Mouse (Mus musculus) limb, embryonic 11.5 days (tissue): ENCODE measurements around the gene Myo1a. TPM values are rescaled to one million over a fixed set of nuclear protein-coding genes. Genes with fewer than 3 reads are reported as not detected.

Experiments used
- ATAC-seq: fragments of 200-750 bp; cut with Nextera tagmentation; 2 replicates; pipeline ENCODE4 v1.8.0; 2017; ENCODE audit warnings: low read depth; ENCODE audit not compliant: insufficient number of reproducible peaks, low FRiP score, low TSS enrichment
- DNase-seq: peaks from one replicate; pipeline ENCODE4 v3.0.0-alpha.2; 2015; ENCODE audit warnings: low spot score
- H3K27ac ChIP-seq: fragments of 300-500 bp; sonication (generic); replicated peaks from 2 replicates; pipeline ENCODE4 v1.5.1; 2014; ENCODE audit warnings: low read depth, mild to moderate bottlenecking, low read length
- H3K27me3 ChIP-seq: fragments of 300-500 bp; sonication (generic); 2 replicates; pipeline ENCODE4 v1.6.1; 2014; ENCODE audit warnings: mild to moderate bottlenecking, low read length, mixed read lengths; ENCODE audit not compliant: control insufficient read depth, insufficient read depth
- H3K36me3 ChIP-seq: fragments of 300-500 bp; sonication (generic); 2 replicates; pipeline ENCODE4 v1.6.1; 2014; ENCODE audit warnings: mild to moderate bottlenecking, low read length, moderate library complexity, mixed read lengths; ENCODE audit not compliant: control insufficient read depth, insufficient read depth
- H3K4me1 ChIP-seq: fragments of 300-500 bp; sonication (generic); 2 replicates; pipeline ENCODE4 v1.6.1; 2014; ENCODE audit warnings: low read length, mixed read lengths; ENCODE audit not compliant: control insufficient read depth, insufficient read depth
- H3K4me2 ChIP-seq: fragments of 300-500 bp; sonication (generic); 2 replicates; pipeline ENCODE4 v1.6.1; 2014; ENCODE audit warnings: low read depth, mild to moderate bottlenecking, moderate library complexity; ENCODE audit not compliant: severe bottlenecking
- H3K4me3 ChIP-seq: fragments of 300-500 bp; sonication (generic); 2 replicates; pipeline ENCODE4 v1.5.1; 2014; ENCODE audit warnings: low read depth, low read length
- H3K9ac ChIP-seq: fragments of 300-500 bp; sonication (generic); 2 replicates; pipeline ENCODE4 v1.6.1; 2014; ENCODE audit warnings: mild to moderate bottlenecking, low read length
- H3K9me3 ChIP-seq: fragments of 300-500 bp; sonication (generic); 2 replicates; pipeline ENCODE4 v1.6.1; 2016; ENCODE audit warnings: low read length; ENCODE audit not compliant: control insufficient read depth
- WGBS: fragments of 180-500 bp; shearing (Covaris S2); extraction: QIAGEN DNeasy Blood & Tissue Kit; methylation state at CpG from one replicate; pipeline ENCODE4 v1.1.7; 2014; 5-methylcytosine and 5-hydroxymethylcytosine counted together
- polyA plus RNA-seq: library from polyadenylated mRNA; unstranded; fragments of >200 nt; fragmentation: Nextera tagmentation; extraction: Ambion mirVana; gene quantifications from 2 replicates; pipeline ENCODE4 v1.2.1, GENCODE M21; 2014

Gene Myo1a
- polyA plus RNA-seq, 1 experiment from 2014 or later: 0.61 TPM

- Histone ChIP-seq H3K4me2 (no peak overlapping the region), H3K27ac (no peak overlapping the region), H3K4me1 (0 out of 2 replicates have a peak, but pooled peaks cover 3% of the 10 kb centered on the region), H3K36me3 (no peaks in the 10 kb centered on the region), H3K4me3 (no peak overlapping the region), H3K9ac (no peak overlapping the region), H3K27me3 (no peaks in the 10 kb centered on the region), H3K9me3 (no peaks in the 10 kb centered on the region)
- DNase-seq (no peak), ATAC-seq (no peak)
- 94% methylated on average over 1 of the region's 1 CpGs for WGBS
These were observed 25.8 kb upstream of the Myo1a start for GRCm38 (mm10) chr10:127679208-127679607.

- ATAC-seq: no peak
- 90% methylated on average over 3 of the region's 3 CpGs for WGBS
- no peaks in the 10 kb centered on the region for H3K9me3 ChIP-seq
- no peaks in the 10 kb centered on the region for H3K27me3 ChIP-seq
- 0 out of 2 replicates have a peak, but pooled peaks cover 3% of the 10 kb centered on the region for H3K4me1 ChIP-seq
- DNase-seq: no peak
- H3K4me2 ChIP-seq: no peak overlapping the region
- no peak overlapping the region for H3K4me3 ChIP-seq
- H3K36me3 ChIP-seq: no peaks in the 10 kb centered on the region
- no peak overlapping the region for H3K9ac ChIP-seq
- H3K27ac ChIP-seq: no peak overlapping the region
These were observed 25.1 kb upstream of the Myo1a start for GRCm38 (mm10) chr10:127679881-127680280.

- ATAC-seq (no peak), DNase-seq (no peak)
- H3K9ac ChIP-seq: no peak overlapping the region
- H3K9me3 ChIP-seq: no peaks in the 10 kb centered on the region
- no peaks in the 10 kb centered on the region for H3K36me3 ChIP-seq
- H3K27ac ChIP-seq: no peak overlapping the region
- H3K4me2 ChIP-seq: no peak overlapping the region
- no peak overlapping the region for H3K4me3 ChIP-seq
- no peaks in the 10 kb centered on the region for H3K27me3 ChIP-seq
- no peaks in the 10 kb centered on the region for H3K4me1 ChIP-seq
- 84% methylated on average over 6 of the region's 6 CpGs for WGBS
These were observed 22.1 kb upstream of the Myo1a start for GRCm38 (mm10) chr10:127682886-127683285.

- Histone ChIP-seq H3K4me1 (no peaks in the 10 kb centered on the region), H3K27me3 (no peaks in the 10 kb centered on the region), H3K4me2 (no peak overlapping the region), H3K36me3 (peaks cover 13% of the 10 kb centered on the region), H3K9ac (no peak overlapping the region), H3K9me3 (0 out of 2 replicates have a peak, but pooled peaks cover 2% of the 10 kb centered on the region), H3K27ac (no peak overlapping the region), H3K4me3 (no peak overlapping the region)
- WGBS: 28% methylated on average over 1 of the region's 1 CpGs
- no peak for DNase-seq
- no peak for ATAC-seq
These were observed 13.9 kb upstream of the Myo1a start for GRCm38 (mm10) chr10:127691053-127691452.

- no peak for DNase-seq
- Histone ChIP-seq H3K27ac (no peak overlapping the region), H3K9me3 (0 out of 2 replicates have a peak, but pooled peaks cover 2% of the 10 kb centered on the region), H3K36me3 (peaks cover 9% of the 10 kb centered on the region), H3K4me1 (no peaks in the 10 kb centered on the region), H3K4me2 (no peak overlapping the region), H3K9ac (no peak overlapping the region), H3K4me3 (no peak overlapping the region), H3K27me3 (no peaks in the 10 kb centered on the region)
- WGBS: 71% methylated on average over 2 of the region's 2 CpGs
- no peak for ATAC-seq
These were observed 10.3 kb upstream of the Myo1a start for GRCm38 (mm10) chr10:127694636-127695035.

GRCm38 (mm10) chr10:127695775-127696174, 9.2 kb upstream of the Myo1a start:
- Histone ChIP-seq H3K9me3 (0 out of 2 replicates have a peak, but pooled peaks cover 2% of the 10 kb centered on the region), H3K9ac (no peak overlapping the region), H3K36me3 (peaks cover 5% of the 10 kb centered on the region; the same call in 1 of the 2 replicates), H3K4me1 (no peaks in the 10 kb centered on the region), H3K27ac (no peak overlapping the region), H3K4me2 (no peak overlapping the region), H3K4me3 (no peak overlapping the region), H3K27me3 (no peaks in the 10 kb centered on the region)
- DNase-seq (no peak), ATAC-seq (no peak)
- 94% methylated on average over 7 of the region's 7 CpGs for WGBS

GRCm38 (mm10) chr10:127698966-127699365, 6.0 kb upstream of the Myo1a start:
- no peak for ATAC-seq
- no peak for DNase-seq
- Histone ChIP-seq H3K4me2 (no peak overlapping the region), H3K27ac (no peak overlapping the region), H3K4me1 (no peaks in the 10 kb centered on the region), H3K9me3 (no peaks in the 10 kb centered on the region), H3K4me3 (no peak overlapping the region), H3K36me3 (no peaks in the 10 kb centered on the region), H3K27me3 (no peaks in the 10 kb centered on the region), H3K9ac (no peak overlapping the region)
- WGBS: 93% methylated on average over 7 of the region's 7 CpGs

GRCm38 (mm10) chr10:127703299-127703698, 1.7 kb upstream of the Myo1a start:
- H3K9ac ChIP-seq: no peak overlapping the region
- H3K4me2 ChIP-seq: no peak overlapping the region
- no peaks in the 10 kb centered on the region for H3K9me3 ChIP-seq
- ATAC-seq (no peak; the same call in 1 of the 2 replicates), DNase-seq (no peak)
- 46% methylated on average over 4 of the region's 4 CpGs for WGBS
- no peak overlapping the region for H3K27ac ChIP-seq
- no peaks in the 10 kb centered on the region for H3K27me3 ChIP-seq
- no peak overlapping the region for H3K4me3 ChIP-seq
- no peaks in the 10 kb centered on the region for H3K4me1 ChIP-seq
- no peaks in the 10 kb centered on the region for H3K36me3 ChIP-seq

- no peaks in the 10 kb centered on the region for H3K9me3 ChIP-seq
- DNase-seq (no peak), ATAC-seq (no peak)
- H3K4me2 ChIP-seq: no peak overlapping the region
- H3K27me3 ChIP-seq: no peaks in the 10 kb centered on the region
- H3K9ac ChIP-seq: no peak overlapping the region
- no peaks in the 10 kb centered on the region for H3K36me3 ChIP-seq
- 67% methylated on average over 2 of the region's 2 CpGs for WGBS
- no peaks in the 10 kb centered on the region for H3K4me1 ChIP-seq
- H3K4me3 ChIP-seq: no peak overlapping the region
- H3K27ac ChIP-seq: no peak overlapping the region
These were observed 677 bp upstream of the Myo1a start for GRCm38 (mm10) chr10:127704293-127704692.
